Mouse (Mus musculus): ENCODE results near the gene Map3k13.
"Not testable (repeated sequence)": the region's sequence is repeated elsewhere in the genome, so short reads cannot be mapped to it uniquely, and the experiment has no call there.

GRCm38 (mm10) chr16:21793080-21793810 lies 901 bp upstream of the Map3k13 start:
- not testable (repeated sequence) for TF ChIP-seq CTCF, EP300 (IDR thresholded peaks at IDR 0.05; ENCODE audit: low read depth)

All from liver, embryonic 14.5 days (tissue).